In the genomic region with DNA sequence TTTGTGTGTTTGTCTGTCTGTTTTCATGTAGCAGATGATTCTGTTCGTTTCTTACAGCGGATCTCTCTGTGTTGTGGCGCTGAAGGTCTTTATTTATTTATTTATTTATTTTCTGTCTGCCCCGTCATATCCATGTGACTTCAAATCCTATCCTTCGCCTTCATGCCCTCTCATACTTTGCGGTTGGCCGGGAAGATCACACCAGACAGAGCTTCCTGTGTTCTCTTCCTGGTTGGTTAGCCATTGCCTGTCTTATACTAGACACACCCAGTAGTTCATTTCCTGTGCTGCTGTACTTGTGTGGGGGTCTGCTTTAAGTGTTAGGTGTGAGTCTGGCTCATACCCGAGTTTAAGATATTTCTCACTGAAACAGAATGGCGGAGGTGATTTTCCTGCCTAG, we compare ENCODE assay signal across 8 mouse cellular contexts. TPM values are rescaled to one million over a fixed set of nuclear protein-coding genes. Genes with fewer than 3 reads are reported as not detected.
DNase-seq lines count a peak whose midpoint lies in the region; ATAC-seq and TF ChIP-seq lines count a peak whose summit lies in the region.

No protein-coding gene starts in this region.

- ATAC-seq in kidney, embryonic 14.5 days (ENCODE audit: low FRiP score, low TSS enrichment): no peak
- ATAC-seq in hindbrain, embryonic 11.5 days (ENCODE audit: low FRiP score): no peak
- no peak for ATAC-seq in lung, embryonic 16.5 days (ENCODE audit: low read depth)
- ATAC-seq in stomach, embryonic 14.5 days (ENCODE audit: insufficient number of reproducible peaks, insufficient read depth, low FRiP score, low read depth): no peak

- peak overlapping the region; percentile 82 for H3K4me3 ChIP-seq in kidney, embryonic 14.5 days (ENCODE audit: low read length)
- H3K4me3 ChIP-seq in hindbrain, embryonic 11.5 days (ENCODE audit: low read depth, low read length): peak overlapping the region; percentile 78
- peak overlapping the region; percentile 89 for H3K4me3 ChIP-seq in lung, embryonic 16.5 days (ENCODE audit: low read length)
- H3K4me3 ChIP-seq in stomach, embryonic 14.5 days (ENCODE audit: low read depth, low read length): peak overlapping the region; percentile 87

- H3K27me3 ChIP-seq in kidney, embryonic 14.5 days (ENCODE audit: control insufficient read depth, insufficient read depth, low read length): no peaks in the 10 kb centered on the region
- H3K27me3 ChIP-seq in hindbrain, embryonic 11.5 days (ENCODE audit: control insufficient read depth, insufficient read depth, low read length): no peaks in the 10 kb centered on the region
- H3K27me3 ChIP-seq in lung, embryonic 16.5 days (ENCODE audit: control insufficient read depth, insufficient read depth, low read depth, low read length): no peaks in the 10 kb centered on the region
- H3K27me3 ChIP-seq in stomach, embryonic 14.5 days (ENCODE audit: control insufficient read depth, insufficient read depth, low read length): no peaks in the 10 kb centered on the region

- DNase-seq in kidney, adult 8-10 months: no peak
- DNase-seq in brain, embryonic 14.5 days (ENCODE audit: low read depth): peak; percentile 51
- peak; percentile 27 for DNase-seq in hindbrain, embryonic 11.5 days (ENCODE audit: low spot score)
- DNase-seq in urinary bladder, adult 18-20 months (ENCODE audit: low spot score in 2 of 2): no peak
- no peak for DNase-seq in left cerebral cortex, postnatal 36 days (ENCODE audit: low spot score in 2 of 2)

- TF ChIP-seq POLR2A in brain, embryonic 14.5 days (IDR thresholded peaks at IDR 0.05; ENCODE audit: borderline replicate concordance, extremely low read depth, insufficient read depth, insufficient read length, poor library complexity, severe bottlenecking): no peak

- no peak overlapping the region for H3K27ac ChIP-seq in kidney, embryonic 14.5 days (ENCODE audit: low read depth, low read length)
- no peak overlapping the region; the same call in 1 of the 2 replicates for H3K27ac ChIP-seq in hindbrain, embryonic 11.5 days (ENCODE audit: low read depth, low read length)
- H3K27ac ChIP-seq in lung, embryonic 16.5 days (ENCODE audit: low read length): no peak overlapping the region
- no peak overlapping the region for H3K27ac ChIP-seq in stomach, embryonic 14.5 days (ENCODE audit: low read length)

- H3K9ac ChIP-seq in kidney, embryonic 14.5 days (ENCODE audit: low read depth, low read length): peak overlapping the region; percentile 76
- peak overlapping the region; percentile 83 for H3K9ac ChIP-seq in hindbrain, embryonic 11.5 days (ENCODE audit: low read depth, low read length)
- H3K9ac ChIP-seq in lung, embryonic 16.5 days (ENCODE audit: low read length): peak overlapping the region; percentile 89
- peak overlapping the region; percentile 80; the same call in 1 of the 2 replicates for H3K9ac ChIP-seq in stomach, embryonic 14.5 days (replicated peaks; ENCODE audit: low read depth, low read length)

- peaks cover 29% of the 10 kb centered on the region for H3K36me3 ChIP-seq in kidney, embryonic 14.5 days (ENCODE audit: control insufficient read depth, insufficient read depth, low read length)
- H3K36me3 ChIP-seq in hindbrain, embryonic 11.5 days (ENCODE audit: control insufficient read depth, insufficient read depth, low read length): peaks cover 9% of the 10 kb centered on the region; the same call in 1 of the 2 replicates
- H3K36me3 ChIP-seq in lung, embryonic 16.5 days (ENCODE audit: control insufficient read depth, insufficient read depth, low read length): peaks cover 15% of the 10 kb centered on the region
- peaks cover 24% of the 10 kb centered on the region for H3K36me3 ChIP-seq in stomach, embryonic 14.5 days (ENCODE audit: control insufficient read depth, insufficient read depth, low read length)

- H3K4me2 ChIP-seq in kidney, embryonic 14.5 days (replicated peaks; ENCODE audit: low read depth, low read length): peak overlapping the region; percentile 66
- peak overlapping the region; percentile 81 for H3K4me2 ChIP-seq in hindbrain, embryonic 11.5 days (replicated peaks; ENCODE audit: low read depth, low read length)
- H3K4me2 ChIP-seq in lung, embryonic 16.5 days (ENCODE audit: low read depth, low read length): peak overlapping the region; percentile 87
- peak overlapping the region; percentile 54 for H3K4me2 ChIP-seq in stomach, embryonic 14.5 days (replicated peaks; ENCODE audit: low read depth, low read length)

- TF ChIP-seq CTCF in brain, embryonic 14.5 days (IDR thresholded peaks at IDR 0.05; ENCODE audit: borderline replicate concordance, extremely low read depth, insufficient read depth, insufficient read length): no peak

- H3K9me3 ChIP-seq in kidney, embryonic 14.5 days (ENCODE audit: control insufficient read depth, low read length): no peaks in the 10 kb centered on the region
- no peaks in the 10 kb centered on the region for H3K9me3 ChIP-seq in hindbrain, embryonic 11.5 days (ENCODE audit: control insufficient read depth, low read length)
- H3K9me3 ChIP-seq in lung, embryonic 16.5 days (ENCODE audit: control insufficient read depth, low read length): no peaks in the 10 kb centered on the region
- no peaks in the 10 kb centered on the region for H3K9me3 ChIP-seq in stomach, embryonic 14.5 days (ENCODE audit: control insufficient read depth, low read depth, low read length)

- intact Hi-C loops in left cerebral cortex, postnatal 36 days (cut with DNase I): loop anchor here (2.0 to 5.0 kb wide), 2 partner anchors 34 to 127 kb away; partner anchors contain the start of genes Ddx46 and Pcbd2

- H3K4me1 ChIP-seq in kidney, embryonic 14.5 days (ENCODE audit: control insufficient read depth, insufficient read depth, low read length): 0 out of 2 replicates have a peak, but pooled peaks cover 3% of the 10 kb centered on the region
- no peaks in the 10 kb centered on the region for H3K4me1 ChIP-seq in hindbrain, embryonic 11.5 days (replicated peaks; ENCODE audit: control insufficient read depth, insufficient read depth, low read length)
- peaks cover 10% of the 10 kb centered on the region for H3K4me1 ChIP-seq in lung, embryonic 16.5 days (replicated peaks; ENCODE audit: control insufficient read depth, insufficient read depth, low read length)
- peaks cover 3% of the 10 kb centered on the region; the same call in 1 of the 2 replicates for H3K4me1 ChIP-seq in stomach, embryonic 14.5 days (ENCODE audit: control insufficient read depth, insufficient read depth, low read length)

- 17% methylated on average over 9 of the region's 9 CpGs for WGBS in kidney, embryonic 14.5 days
- 30% methylated on average over 9 of the region's 9 CpGs for WGBS in hindbrain, embryonic 11.5 days
- WGBS in lung, embryonic 16.5 days: 13% methylated on average over 9 of the region's 9 CpGs
- WGBS in stomach, embryonic 14.5 days: 15% methylated on average over 9 of the region's 9 CpGs

RNA-seq across cellular contexts. Expression of gene B4galt7, which starts 1.0 kb away (rescaled TPM):
- 13.5 and 18.2 TPM in 2 replicates for polyA plus RNA-seq in kidney, embryonic 14.5 days (2014; fragmentation: Nextera tagmentation; extraction: Ambion mirVana)
- 47.2 and 57.5 TPM in 2 replicates for polyA plus RNA-seq in brain, embryonic 14.5 days (2012; rRNA removed)
- 23.2 and 27.7 TPM in 2 replicates for polyA plus RNA-seq in hindbrain, embryonic 11.5 days (2014; fragmentation: Nextera tagmentation; extraction: Ambion mirVana)
- polyA plus RNA-seq in lung, embryonic 16.5 days (2015; fragmentation: Nextera tagmentation; extraction: Ambion mirVana): 22.8 and 25.0 TPM in 2 replicates
- 21.0 and 24.9 TPM in 2 replicates for polyA plus RNA-seq in stomach, embryonic 14.5 days (2014; fragmentation: Nextera tagmentation; extraction: Ambion mirVana)
- 10 to 100 TPM; 26.2 to 26.4 TPM for total RNA-seq in left cerebral cortex, postnatal 36 days (2021)

RNA-seq across cellular contexts. Expression of gene Caml, which starts 22.1 kb away (rescaled TPM):
- polyA plus RNA-seq in kidney, embryonic 14.5 days (2014; fragmentation: Nextera tagmentation; extraction: Ambion mirVana): 58.3 and 60.3 TPM in 2 replicates
- polyA plus RNA-seq in brain, embryonic 14.5 days (2012; rRNA removed): 74.6 and 80.9 TPM in 2 replicates
- 70.5 and 73.4 TPM in 2 replicates for polyA plus RNA-seq in hindbrain, embryonic 11.5 days (2014; fragmentation: Nextera tagmentation; extraction: Ambion mirVana)
- polyA plus RNA-seq in lung, embryonic 16.5 days (2015; fragmentation: Nextera tagmentation; extraction: Ambion mirVana): 57.7 and 58.2 TPM in 2 replicates
- polyA plus RNA-seq in stomach, embryonic 14.5 days (2014; fragmentation: Nextera tagmentation; extraction: Ambion mirVana): 57.8 and 58.0 TPM in 2 replicates
- total RNA-seq in left cerebral cortex, postnatal 36 days (2021): 10 to 100 TPM; 49.9 to 50.8 TPM

RNA-seq across cellular contexts. Expression of gene Tmed9, which starts 27.1 kb away (rescaled TPM):
- polyA plus RNA-seq in kidney, embryonic 14.5 days (2014; fragmentation: Nextera tagmentation; extraction: Ambion mirVana): 73.5 and 232 TPM in 2 replicates
- 98.7 and 99.3 TPM in 2 replicates for polyA plus RNA-seq in brain, embryonic 14.5 days (2012; rRNA removed)
- polyA plus RNA-seq in hindbrain, embryonic 11.5 days (2014; fragmentation: Nextera tagmentation; extraction: Ambion mirVana): 50.1 and 63.8 TPM in 2 replicates
- 156 and 180 TPM in 2 replicates for polyA plus RNA-seq in lung, embryonic 16.5 days (2015; fragmentation: Nextera tagmentation; extraction: Ambion mirVana)
- 74.3 and 85.2 TPM in 2 replicates for polyA plus RNA-seq in stomach, embryonic 14.5 days (2014; fragmentation: Nextera tagmentation; extraction: Ambion mirVana)
- total RNA-seq in left cerebral cortex, postnatal 36 days (2021): 100 to 1,000 TPM; 133 to 138 TPM

RNA-seq across cellular contexts. Expression of gene Fam193b, which starts 29.7 kb away (rescaled TPM):
- polyA plus RNA-seq in kidney, embryonic 14.5 days (2014; fragmentation: Nextera tagmentation; extraction: Ambion mirVana): 36.7 and 39.3 TPM in 2 replicates
- 161 and 190 TPM in 2 replicates for polyA plus RNA-seq in brain, embryonic 14.5 days (2012; rRNA removed)
- 44.5 and 45.9 TPM in 2 replicates for polyA plus RNA-seq in hindbrain, embryonic 11.5 days (2014; fragmentation: Nextera tagmentation; extraction: Ambion mirVana)
- 34.0 and 36.4 TPM in 2 replicates for polyA plus RNA-seq in lung, embryonic 16.5 days (2015; fragmentation: Nextera tagmentation; extraction: Ambion mirVana)
- polyA plus RNA-seq in stomach, embryonic 14.5 days (2014; fragmentation: Nextera tagmentation; extraction: Ambion mirVana): 30.9 and 39.6 TPM in 2 replicates
- total RNA-seq in left cerebral cortex, postnatal 36 days (2021): 10 to 100 TPM; 61.1 to 99.5 TPM

RNA-seq across cellular contexts. Expression of gene Ddx46, which starts 34.2 kb away (rescaled TPM):
- polyA plus RNA-seq in kidney, embryonic 14.5 days (2014; fragmentation: Nextera tagmentation; extraction: Ambion mirVana): 35.7 and 48.5 TPM in 2 replicates
- polyA plus RNA-seq in brain, embryonic 14.5 days (2012; rRNA removed): 46.6 and 52.7 TPM in 2 replicates
- polyA plus RNA-seq in hindbrain, embryonic 11.5 days (2014; fragmentation: Nextera tagmentation; extraction: Ambion mirVana): 47.2 and 50.8 TPM in 2 replicates
- 28.5 and 33.9 TPM in 2 replicates for polyA plus RNA-seq in lung, embryonic 16.5 days (2015; fragmentation: Nextera tagmentation; extraction: Ambion mirVana)
- polyA plus RNA-seq in stomach, embryonic 14.5 days (2014; fragmentation: Nextera tagmentation; extraction: Ambion mirVana): 41.1 and 45.4 TPM in 2 replicates
- total RNA-seq in left cerebral cortex, postnatal 36 days (2021): 10 to 100 TPM; 40.5 to 52.9 TPM

Comparison
In these comparisons a context has a peak if more than half of its experiments do, and no peak if none do; other contexts are left out.
1. DNase-seq: peak in brain, embryonic 14.5 days (single experiment) and hindbrain, embryonic 11.5 days (single experiment); none in kidney, adult 8-10 months (0 of 2), urinary bladder, adult 18-20 months (0 of 2) and left cerebral cortex, postnatal 36 days (0 of 2).
2. Peak in every context shown above with its lines, with median percentiles within 50 percentile points of each other: H3K4me2 ChIP-seq, H3K4me3 ChIP-seq and H3K9ac ChIP-seq.